Mouse (Mus musculus) embryonic fibroblast, embryonic 13.5 days (primary cell): ENCODE measurements at regions not wholly inside any gene's neighbourhood (a gene's known extent, or its start where the extent isn't known, plus 50 kb on each side); places are given as distances from the start of the nearest gene placed in this dataset.

Experiments
- CTCF ChIP-seq: IDR thresholded peaks from 2 replicates; pipeline ENCODE4 v1.5.1; 2011; ENCODE audit warnings: mild to moderate bottlenecking, control low read depth, low read length, moderate library complexity, borderline replicate concordance; ENCODE audit not compliant: insufficient read depth
- POLR2A ChIP-seq: IDR thresholded peaks from 2 replicates; pipeline ENCODE4 v1.6.1; 2011; ENCODE audit warnings: low read depth, mild to moderate bottlenecking, control low read depth, low read length, moderate library complexity

- no peak for TF ChIP-seq POLR2A
- no peak for TF ChIP-seq CTCF
Measured at GRCm38 (mm10) chr7:94624546-94624945, 1544.9 kb downstream of the Fam181b start.
